Mouse (Mus musculus) frontal cortex, adult (tissue): ENCODE measurements around the gene Lyrm7.

Experiments
- ATAC-seq: cut with Nextera tagmentation; 2 replicates; pipeline ENCODE4 v1.9.2; 2017; ENCODE audit warnings: mild to moderate bottlenecking, moderate library complexity, mixed read lengths; ENCODE audit not compliant: low TSS enrichment

The Lyrm7 gene

DNA sequence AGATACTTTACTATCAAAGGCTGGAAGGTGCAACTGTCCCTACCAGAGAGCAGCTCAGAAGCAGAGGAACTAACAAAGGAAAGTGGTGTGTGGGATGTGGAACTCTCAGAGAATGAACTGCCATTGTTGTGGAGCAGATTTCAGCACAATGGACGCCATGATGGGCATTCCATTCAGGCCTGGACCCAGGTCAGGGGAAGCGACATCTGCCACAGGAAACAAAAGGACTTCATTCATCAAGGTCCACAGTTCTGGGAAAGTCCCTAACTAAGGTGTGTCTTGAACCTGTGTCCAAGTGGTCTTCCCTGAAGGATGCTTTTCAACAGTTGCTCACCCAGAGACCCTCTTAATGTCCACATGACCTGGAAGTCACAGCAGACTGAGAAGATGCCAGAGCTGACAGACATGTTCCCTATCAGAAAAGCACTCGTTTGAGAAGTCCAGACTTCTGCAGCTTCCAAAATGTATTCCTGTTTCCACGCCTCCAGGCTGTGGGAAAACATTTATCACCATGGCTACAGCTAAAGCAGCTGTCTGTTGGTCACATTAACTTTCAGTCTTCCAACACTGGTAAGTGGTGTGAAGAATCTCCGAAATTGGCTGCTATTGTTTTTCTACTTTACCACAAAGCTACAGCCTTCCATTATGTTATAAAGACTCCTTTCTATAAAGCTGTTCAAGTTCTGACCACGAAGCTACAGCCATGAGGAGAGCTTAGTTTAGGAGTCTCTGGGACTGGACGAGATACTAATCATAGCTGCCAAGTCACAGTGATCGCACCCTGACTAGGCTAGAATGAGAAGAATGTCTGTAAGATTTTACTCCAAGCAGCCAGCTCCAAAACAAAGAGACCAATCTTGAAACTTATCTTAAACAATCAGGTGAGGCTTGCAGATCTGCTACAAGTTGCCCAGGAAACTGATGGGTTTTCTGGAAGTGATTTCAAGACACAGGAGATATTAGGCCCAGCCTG lies 15.0 kb downstream of the Lyrm7 start:
- peak; percentile 97 for ATAC-seq

DNA sequence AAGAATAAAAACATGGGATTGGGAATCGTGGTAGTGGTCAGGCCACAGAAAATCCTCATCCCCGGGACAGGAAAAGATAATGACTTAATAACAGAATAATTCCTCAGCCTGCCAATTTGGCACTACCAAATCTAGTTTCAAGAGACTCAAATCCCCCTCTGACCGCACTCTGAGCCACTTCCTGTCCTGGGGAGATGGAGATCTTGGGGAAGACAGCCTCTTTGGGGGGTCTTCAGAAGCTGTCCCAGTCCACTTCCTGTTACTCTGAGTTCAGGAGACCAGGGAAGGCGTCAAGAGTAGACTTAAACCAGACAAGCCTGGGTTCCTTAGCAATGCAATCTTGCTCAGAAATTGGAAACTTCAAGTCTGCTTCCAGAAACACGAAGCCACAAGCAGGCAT lies 15.8 kb downstream of the Lyrm7 start:
- no peak for ATAC-seq

DNA sequence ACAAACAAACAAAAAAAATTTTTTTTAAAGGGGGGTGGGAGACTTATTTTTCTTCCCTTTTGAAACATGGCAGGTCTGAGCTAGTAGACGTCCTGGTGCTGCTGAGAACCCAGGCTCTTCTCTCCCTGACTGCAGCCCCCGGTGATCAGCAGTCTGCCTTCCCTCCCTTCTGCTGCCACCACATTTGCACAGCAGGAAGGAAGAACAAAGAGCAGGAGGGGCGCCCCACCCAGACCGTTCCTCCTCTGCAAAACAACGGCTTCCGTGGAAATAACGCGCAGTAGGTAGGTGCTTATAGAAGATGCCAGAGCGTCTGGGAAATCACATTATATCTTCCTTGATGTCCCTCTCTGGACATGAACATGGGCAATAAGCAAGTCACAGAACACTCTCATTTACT lies 16.3 kb downstream of the Lyrm7 start:
- no peak for ATAC-seq

DNA sequence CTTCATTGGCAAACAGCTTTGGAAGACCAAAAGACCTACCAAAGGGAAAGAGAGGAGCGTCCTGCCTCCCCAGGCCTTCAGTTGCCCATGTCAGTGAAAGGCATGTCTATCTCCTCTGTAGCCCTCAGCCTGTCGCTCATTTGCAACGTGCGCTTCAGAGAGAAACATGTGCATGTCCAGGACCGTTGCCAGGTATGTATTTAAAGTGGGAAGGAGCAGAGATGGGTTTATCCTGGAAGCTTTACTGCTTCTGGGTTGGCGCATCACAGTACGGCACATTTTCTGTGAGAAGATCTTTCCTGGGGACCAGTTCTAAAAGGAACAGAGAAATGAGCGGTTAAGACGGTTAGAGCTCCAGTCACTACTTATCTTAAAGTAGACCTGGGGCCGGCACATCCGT lies 19.8 kb downstream of the Lyrm7 start:
- peak; percentile 44 for ATAC-seq

DNA sequence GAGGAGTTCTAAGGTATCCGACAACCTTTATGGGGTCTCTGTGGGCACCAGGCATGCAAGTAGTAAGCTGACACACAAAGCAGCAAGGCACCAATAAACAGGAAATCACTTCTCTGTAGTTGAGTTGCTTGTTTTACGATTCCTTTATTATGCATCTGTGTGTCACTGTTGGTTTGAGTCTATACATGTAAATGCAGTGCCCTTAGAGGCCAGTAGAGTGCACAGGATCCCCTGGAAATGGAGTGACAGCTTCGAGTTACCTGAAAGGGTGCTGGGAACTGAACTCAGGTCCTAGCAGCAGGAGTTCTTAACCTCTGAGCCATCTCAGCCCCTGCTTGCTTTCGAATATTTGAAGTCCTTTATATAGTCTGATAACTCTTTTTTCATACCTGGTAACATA lies 21.0 kb downstream of the Lyrm7 start:
- no peak for ATAC-seq

DNA sequence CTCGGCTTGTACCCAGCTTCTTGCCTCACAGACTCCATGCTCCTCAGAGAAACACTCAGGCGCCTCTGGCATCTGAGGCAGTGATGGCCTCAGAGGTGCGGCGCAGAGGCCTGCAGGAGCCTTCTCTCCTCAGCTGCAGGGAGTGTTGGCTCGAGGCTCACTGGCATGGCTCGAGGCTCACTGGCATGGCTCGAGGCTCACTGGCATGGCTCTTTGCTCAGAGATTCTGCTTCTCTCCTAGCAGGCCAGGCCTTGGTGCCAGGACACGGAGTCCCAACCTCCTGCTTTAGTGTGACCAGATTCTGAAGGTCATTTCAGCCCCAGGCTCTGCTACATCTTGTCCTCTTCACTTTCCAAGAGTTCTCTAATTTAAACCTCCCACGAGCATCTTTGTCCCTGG lies 24.6 kb downstream of the Lyrm7 start:
- no peak for ATAC-seq

DNA sequence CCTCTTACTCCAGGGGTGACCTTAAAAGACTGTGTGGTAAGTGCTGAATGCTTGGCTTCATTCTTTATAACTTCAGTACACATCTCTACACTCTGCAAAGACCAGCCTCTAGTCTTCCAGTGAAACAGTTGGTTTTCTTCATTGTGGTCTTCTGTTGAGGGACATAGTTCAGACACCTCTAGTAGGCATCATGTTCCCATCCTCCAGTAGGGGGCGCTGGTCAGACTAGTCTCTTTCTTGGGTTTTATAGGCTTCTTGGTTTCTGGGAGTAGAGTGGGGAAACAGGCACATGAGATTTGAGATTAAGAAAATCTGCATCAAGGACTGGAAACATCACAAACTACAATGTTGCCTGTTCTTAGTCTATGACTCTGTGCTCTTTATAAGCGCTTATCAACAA lies 26.1 kb downstream of the Lyrm7 start:
- ATAC-seq = no peak

DNA sequence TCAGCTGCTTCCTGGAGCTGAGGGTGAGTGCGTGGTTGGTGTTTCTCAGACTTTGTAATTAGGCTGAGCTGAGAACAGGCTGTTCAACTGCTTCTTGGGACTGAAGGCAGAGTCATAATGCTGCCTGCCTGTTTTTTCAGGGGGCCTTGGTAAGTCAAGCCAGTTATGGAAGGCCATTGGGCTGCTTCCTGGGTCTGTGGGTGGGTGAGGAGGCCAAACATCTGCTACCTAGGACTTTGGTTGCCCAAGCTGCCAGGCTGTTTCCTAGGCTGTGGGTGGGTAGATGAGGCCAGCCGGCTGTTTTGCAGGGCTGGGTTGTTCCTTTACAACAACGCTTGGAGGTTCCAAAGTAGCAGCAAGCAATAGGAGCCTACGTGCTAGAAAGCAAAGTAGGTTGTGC lies 26.9 kb downstream of the Lyrm7 start:
- peak; percentile 88 for ATAC-seq

DNA sequence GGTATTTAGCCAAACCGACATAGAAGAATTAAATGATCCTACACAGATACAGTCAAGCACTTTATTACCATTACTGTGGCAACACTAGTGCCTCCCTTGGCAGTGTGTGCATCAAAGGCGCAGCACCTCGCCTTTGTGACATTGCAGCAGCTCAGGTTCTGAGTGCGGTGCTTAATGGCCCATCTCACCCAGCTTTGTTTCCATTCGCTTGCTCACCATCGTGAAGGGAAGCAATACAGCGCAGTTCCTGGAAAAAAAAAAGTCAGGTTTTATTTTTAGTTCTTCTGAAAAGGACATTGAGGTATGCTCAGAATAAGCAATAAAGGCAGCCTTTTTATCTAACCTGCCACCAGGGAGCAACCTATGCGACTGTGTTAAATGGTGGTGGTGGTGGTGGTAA lies 33.9 kb downstream of the Lyrm7 start:
- ATAC-seq = no peak

DNA sequence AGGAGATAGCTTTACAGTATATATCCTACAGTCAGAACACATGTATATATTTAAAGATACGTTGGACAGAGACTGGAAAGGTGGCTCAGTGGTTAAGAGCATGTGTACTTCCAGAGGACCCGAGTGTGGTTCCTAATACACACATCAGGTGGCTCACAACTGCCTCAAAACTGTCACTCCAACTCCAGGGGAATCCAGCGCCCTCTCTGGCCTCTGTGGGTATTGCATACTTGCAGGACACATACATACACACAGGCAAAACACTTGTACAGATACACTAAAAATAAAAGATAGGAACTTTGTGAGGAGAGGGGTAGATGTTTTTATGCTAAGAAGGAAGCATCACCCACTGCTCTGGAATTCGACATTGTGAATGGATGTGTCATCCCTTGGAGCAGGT lies 34.9 kb downstream of the Lyrm7 start:
- ATAC-seq = no peak

DNA sequence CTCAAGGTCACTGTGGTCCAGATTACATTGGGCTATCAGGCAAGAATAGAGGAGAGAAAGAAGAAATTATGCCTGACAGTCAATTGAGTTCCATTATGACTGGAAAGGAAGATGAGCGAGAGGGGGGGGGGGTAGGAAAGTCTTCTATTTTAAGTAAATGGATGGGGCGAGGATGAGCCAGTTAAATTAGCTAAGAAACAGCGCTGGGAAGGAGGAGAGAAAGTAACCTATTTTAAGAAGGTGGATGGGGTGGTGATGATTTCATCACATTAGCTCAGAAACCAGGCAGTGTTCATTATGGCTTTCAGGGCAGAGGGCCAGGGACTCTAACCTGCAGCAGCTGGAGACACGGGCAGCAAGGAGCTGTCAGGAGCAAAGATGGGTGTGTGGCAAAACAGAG lies 37.2 kb downstream of the Lyrm7 start:
- ATAC-seq = peak; percentile 83

DNA sequence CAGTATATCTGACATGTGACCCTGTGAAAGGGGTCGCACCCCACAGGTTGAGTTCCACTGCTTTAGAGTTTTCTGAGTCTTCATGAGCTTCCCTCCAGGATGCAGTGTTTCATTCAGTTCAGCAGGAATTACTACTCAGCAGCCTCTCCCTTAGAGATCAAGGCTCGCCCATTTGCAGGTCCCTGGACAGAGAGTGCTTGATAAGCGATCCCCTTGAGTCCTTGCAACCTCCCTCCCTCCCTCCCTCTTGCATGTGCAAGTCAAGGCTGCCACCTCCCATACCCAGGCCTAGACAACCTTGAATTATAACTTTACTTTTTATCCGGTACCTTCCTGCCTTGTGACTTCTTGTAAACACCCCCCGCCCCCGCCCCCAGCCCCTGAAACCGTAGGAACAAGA lies 41.2 kb downstream of the Lyrm7 start:
- ATAC-seq = no peak

DNA sequence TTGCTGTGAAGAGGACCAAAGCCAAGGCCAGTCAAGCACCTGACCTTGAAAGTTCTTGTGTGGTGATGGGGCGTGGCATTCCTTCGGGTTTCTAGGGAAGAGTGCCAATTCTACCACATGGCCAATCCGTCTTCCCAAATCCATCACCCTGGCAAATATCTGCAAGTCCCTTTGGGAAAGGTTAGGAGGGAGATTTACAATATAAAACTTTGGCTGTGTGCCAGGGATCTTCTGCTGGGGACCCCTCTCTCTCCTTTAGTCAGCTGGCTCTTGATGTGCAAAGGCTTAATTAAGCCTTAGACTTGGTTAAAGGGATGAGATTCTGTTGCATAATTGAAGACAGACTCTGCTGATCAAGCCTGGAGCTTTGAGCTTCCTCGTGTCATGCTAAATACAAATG lies 43.3 kb downstream of the Lyrm7 start:
- ATAC-seq = no peak

DNA sequence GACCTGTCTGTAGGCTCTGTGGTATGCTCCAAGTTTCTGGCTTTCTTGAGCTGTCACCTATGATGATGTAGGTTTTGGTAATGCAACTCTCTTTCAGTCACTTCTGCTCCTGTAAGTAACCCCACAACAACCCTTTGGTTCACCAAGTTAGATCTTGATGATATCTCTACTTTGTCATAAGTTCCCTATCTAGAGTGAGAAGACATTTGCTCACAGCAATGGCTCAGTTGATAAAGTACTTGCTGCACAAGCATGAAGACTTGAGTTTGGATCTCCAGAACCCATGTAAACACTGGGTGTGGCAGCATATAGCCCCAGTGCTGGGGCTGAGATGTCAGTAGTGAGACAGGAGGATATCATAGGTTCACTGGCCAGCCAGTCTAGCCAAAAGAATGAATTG lies 45.1 kb downstream of the Lyrm7 start:
- ATAC-seq = no peak

DNA sequence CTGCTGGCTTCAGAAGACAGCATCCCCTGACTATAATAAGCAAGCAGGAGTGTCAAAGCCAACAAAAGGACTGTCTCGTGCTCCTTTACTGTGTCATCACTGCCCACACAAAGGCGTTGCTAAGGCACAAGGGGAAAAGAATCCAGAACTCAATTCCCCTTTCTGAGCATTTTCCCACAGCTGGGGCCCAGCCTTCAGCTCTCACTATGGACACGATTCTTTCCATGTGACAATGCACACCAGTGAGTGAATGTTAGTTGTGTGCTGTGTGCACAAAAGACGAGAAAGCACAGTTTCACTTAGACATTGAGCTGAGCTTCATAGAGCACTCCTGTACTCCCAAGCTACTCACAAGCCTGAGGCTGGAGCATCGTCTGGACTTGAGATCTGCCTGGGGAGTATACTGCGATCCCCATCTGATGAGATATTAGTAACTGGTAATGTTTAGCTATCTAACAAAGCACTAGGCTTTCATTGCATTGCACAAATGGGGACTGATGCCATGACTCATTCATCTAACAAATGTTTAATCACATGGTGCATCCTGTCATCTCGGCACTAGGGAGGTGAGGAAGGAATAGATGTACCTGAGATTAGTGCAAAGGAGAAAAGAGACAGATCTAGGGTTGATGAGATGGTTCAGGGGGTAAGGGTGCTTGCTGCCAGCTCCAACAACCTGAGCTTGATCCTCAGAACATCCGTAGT lies 47.8 kb downstream of the Lyrm7 start:
- ATAC-seq = peak; percentile 80

DNA sequence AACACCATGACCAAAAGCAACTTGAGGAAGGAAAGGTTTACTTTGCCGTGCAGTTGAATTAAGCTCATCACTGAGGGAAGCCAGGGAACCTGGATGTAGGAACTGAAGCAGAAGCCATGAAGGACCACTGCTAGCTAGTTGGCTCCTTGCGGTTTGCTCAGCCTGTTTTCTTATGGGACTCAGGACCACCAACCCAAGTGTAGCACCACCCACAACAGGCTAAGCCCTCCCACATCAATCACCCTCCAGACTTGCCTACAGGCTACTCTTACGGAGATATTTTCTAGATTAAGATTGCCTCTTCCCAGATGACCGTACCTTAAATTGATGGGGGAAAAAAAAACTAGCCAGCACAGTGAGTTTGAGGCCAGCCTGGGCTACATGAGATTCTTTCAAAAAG lies 48.4 kb downstream of the Lyrm7 start:
- ATAC-seq = no peak

DNA sequence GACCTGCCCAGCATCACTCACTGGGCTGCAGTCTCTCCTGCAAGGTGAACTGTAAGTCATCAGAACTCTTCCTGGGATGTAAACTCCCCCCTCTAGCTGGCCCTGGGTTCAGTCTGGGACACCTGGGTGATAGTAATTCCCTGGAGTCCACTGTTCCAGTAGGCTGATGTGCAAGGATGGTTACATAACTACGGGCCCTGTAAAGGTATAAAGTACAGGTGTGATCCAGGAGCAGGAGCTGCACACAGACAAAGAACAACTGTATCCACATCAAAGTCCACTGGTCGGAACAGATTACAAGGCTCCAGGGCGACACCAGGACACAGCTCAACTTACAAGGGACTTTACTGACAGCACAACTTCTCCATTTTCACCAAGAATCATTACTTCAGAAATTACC lies 49.7 kb downstream of the Lyrm7 start:
- no peak for ATAC-seq

DNA sequence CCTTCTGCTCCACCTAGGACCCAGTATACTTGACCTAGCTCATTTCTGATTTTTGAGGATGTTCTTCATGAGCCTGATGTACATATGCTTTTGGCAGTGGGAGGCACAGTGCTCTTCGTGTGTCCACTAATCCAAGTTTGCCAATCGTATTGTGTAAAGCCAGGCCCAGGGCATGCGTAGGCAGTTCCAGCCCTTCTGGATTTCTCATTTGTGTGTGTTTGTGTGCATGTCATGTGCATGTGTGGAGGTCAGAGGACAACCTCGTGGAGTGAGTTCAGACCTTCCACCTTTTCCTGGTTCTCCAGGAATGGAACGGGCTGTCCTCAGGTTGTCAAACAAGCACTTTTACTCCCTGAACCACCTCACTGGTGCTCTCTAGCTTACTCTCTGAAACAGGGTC lies 51.1 kb downstream of the Lyrm7 start:
- no peak for ATAC-seq

DNA sequence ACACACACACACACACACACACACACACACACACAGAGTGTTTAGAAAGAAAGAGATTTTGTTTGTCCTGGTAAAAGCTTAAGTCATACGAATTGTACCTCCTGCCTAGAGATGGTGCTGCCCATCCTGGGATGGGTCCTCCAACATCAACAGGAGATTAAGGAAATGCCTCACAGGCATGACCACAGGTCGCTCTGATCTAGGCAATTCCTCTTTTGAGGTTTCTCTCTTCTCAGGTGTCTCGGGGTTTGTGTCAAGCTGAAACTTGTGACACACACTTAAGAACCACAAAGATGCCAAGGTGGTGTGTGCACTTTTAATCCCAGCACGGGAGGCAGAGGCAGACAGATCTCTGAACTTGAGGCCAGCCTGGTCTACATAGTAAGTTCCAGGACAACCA lies 52.5 kb downstream of the Lyrm7 start:
- ATAC-seq = no peak

DNA sequence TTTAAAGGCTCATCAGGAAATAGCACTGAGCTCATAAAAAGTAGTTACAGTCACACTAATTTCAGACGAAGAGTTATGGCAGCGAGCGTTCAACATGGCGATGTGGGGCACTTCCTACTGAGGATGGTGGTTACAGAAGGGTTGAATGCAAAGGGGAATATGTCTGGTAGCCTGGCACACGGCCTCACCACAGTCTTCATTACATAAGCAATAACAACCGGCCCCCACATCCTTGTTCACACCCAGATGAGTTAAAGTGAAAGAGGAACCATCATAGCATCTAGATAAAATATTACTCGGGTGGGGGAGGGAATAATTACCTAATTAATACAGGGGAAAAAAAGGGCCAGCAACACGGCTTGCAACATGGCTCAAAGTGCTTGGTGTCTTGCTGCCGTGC lies 53.0 kb downstream of the Lyrm7 start:
- ATAC-seq = no peak

DNA sequence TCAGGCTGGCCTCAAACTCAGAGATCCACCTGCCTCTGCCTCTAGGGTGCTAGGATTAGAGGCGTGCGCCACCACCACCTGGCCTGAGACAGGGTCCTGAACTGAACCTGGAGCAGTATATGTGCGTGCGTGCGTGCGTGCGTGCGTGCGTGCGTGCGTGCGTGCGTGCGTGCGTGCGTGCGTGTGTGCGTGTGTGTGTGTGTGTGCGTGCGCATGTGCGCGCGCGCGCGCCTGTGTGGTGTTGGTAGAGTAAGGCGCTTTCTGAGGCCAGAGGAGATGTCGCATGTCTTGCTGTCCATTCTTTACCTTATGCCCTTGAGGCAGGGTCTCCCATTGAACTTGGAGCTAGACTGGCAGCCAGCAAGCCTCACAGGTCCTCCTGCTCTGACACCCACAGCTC lies 53.8 kb downstream of the Lyrm7 start:
- no peak for ATAC-seq

DNA sequence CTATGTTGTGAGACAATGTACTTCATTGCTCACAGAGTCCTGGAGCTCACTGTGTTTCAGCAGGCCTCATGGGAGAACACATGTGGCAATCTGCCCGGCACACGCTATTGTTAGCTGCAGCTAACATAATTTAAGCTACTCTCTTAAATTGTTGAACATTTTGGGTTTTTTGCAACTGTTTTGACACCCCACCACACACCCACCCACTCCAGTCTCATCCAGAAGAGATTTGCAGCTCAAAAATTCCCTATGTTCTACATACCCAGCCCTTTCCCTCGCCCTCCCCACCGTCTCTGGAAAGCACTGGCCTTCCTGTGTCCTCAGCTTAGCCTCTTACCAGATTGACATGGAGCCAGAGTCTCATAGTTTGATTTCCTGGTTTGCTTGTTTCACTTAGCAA lies 55.5 kb downstream of the Lyrm7 start:
- ATAC-seq = peak; percentile 95

DNA sequence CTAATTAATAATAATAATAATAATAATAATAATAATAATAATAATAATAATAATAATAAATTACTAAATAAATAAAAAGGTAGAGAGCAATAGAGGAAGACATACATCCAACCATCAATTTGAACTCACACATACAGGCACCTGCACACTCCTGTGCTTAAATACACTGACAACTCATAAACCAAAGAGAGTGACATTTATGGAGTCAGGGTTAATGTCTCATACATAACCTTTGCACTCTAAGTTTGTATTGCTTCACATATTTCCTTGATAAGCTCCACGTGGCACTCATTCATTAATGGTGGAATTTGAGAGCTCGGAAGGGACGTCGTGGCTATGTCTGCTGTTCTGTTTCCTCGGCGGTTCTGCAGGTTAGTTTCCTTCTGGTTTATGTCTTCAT lies 58.1 kb downstream of the Lyrm7 start:
- ATAC-seq = no peak
